Mouse (Mus musculus) ES-E14 (cell line): ENCODE measurements around the gene Samd9l. TPM values are rescaled to one million over a fixed set of nuclear protein-coding genes. Genes with fewer than 3 reads are reported as not detected.
"Not testable (repeated sequence)": the region's sequence is repeated elsewhere in the genome, so short reads cannot be mapped to it uniquely, and the experiment has no call there.

ENCODE experiments used
- DNase-seq: peaks from one replicate; pipeline ENCODE4 v3.0.0-alpha.2; 2013; ENCODE audit warnings: low read depth, low spot score
- H3K27ac ChIP-seq: 2 replicates; pipeline ENCODE4 v1.5.1; 2012; ENCODE audit warnings: low read depth, mild to moderate bottlenecking, low read length, moderate library complexity, mixed read lengths; ENCODE audit not compliant: poor library complexity, insufficient read depth, severe bottlenecking
- H3K36me3 ChIP-seq: 2 replicates; pipeline ENCODE4 v1.6.1; 2012; ENCODE audit warnings: mild to moderate bottlenecking, low read length, moderate library complexity, mixed read lengths; ENCODE audit not compliant: control insufficient read depth, poor library complexity, insufficient read depth, severe bottlenecking
- H3K4me1 ChIP-seq, 2 experiments: fragments of 150-350 bp in 1 of 2; sonication (generic) in 1 of 2; 2 replicates each; pipeline ENCODE4 v1.6.1; 2012; ENCODE audit warnings: low read length in 2 of 2, mild to moderate bottlenecking in 1 of 2, mixed read lengths in 1 of 2; ENCODE audit not compliant: control insufficient read depth in 2 of 2, insufficient read depth in 2 of 2, poor library complexity in 1 of 2
- H3K4me3 ChIP-seq, 2 experiments: fragments of 150-350 bp in 1 of 2; sonication (generic) in 1 of 2; 2 replicates each; pipeline ENCODE4 v1.5.1; 2012; ENCODE audit warnings: low read length in 2 of 2, low read depth in 1 of 2, mild to moderate bottlenecking in 1 of 2, mixed read lengths in 1 of 2; ENCODE audit not compliant: insufficient read depth in 1 of 2, poor library complexity in 1 of 2, severe bottlenecking in 1 of 2
- H3K9ac ChIP-seq: 2 replicates; pipeline ENCODE4 v1.6.1; 2012; ENCODE audit warnings: low read depth, mild to moderate bottlenecking, low read length, mixed read lengths; ENCODE audit not compliant: poor library complexity, insufficient read depth, severe bottlenecking
- H3K9me3 ChIP-seq: fragments of 150-350 bp; sonication (generic); 2 replicates; pipeline ENCODE4 v1.6.1; 2012; ENCODE audit warnings: low read depth, mild to moderate bottlenecking, low read length; ENCODE audit not compliant: control insufficient read depth, insufficient read depth
- CHD2 ChIP-seq: IDR thresholded peaks from 2 replicates; pipeline ENCODE4 v1.6.1; 2014; ENCODE audit warnings: mild to moderate bottlenecking, low read depth, low read length, inconsistent platforms
- HCFC1 ChIP-seq: IDR thresholded peaks from 2 replicates; pipeline ENCODE4 v1.6.1; 2012; ENCODE audit warnings: low read length, inconsistent platforms, borderline replicate concordance; ENCODE audit not compliant: insufficient read depth
- MAFK ChIP-seq: IDR thresholded peaks from 2 replicates; pipeline ENCODE4 v1.6.1; 2014; ENCODE audit warnings: mild to moderate bottlenecking, low read depth, low read length, inconsistent platforms; ENCODE audit not compliant: insufficient read depth
- ZC3H11A ChIP-seq: IDR thresholded peaks from 2 replicates; pipeline ENCODE4 v1.6.1; 2012; ENCODE audit warnings: low read depth, mild to moderate bottlenecking, inconsistent platforms, low read length, borderline replicate concordance
- ZNF384 ChIP-seq: IDR thresholded peaks from 2 replicates; pipeline ENCODE4 v1.6.1; 2012; ENCODE audit warnings: low read depth, low read length, inconsistent platforms
- in situ Hi-C, 2 experiments: fragments of 600-800 bp; cut with MboI; formaldehyde crosslinking; loops; one replicate each; pipeline ENCODE4 v1.15.1; 2025; ENCODE audit warnings: low sequenced_read_pairs in 2 of 2, inconsistent platforms in 1 of 2; ENCODE audit not compliant: unreplicated experiment in 2 of 2
- total RNA-seq: library from RNA; depleted of rRNA; stranded (reverse); fragments of 300-350 nt; gene quantifications from 2 replicates; pipeline ENCODE4 v1.2.3, GENCODE M21; 2012

Gene Samd9l
- total RNA-seq, 1 experiment = 1.6 TPM

GRCm38 (mm10) chr6:3427047-3427446, 27.7 kb upstream of the Samd9l start:
- no peaks in the 10 kb centered on the region for H3K36me3 ChIP-seq
- in situ Hi-C loops = no loop called here
- H3K4me1 ChIP-seq = no peaks in the 10 kb centered on the region
- TF ChIP-seq CHD2 (no peak), MAFK (no peak), ZC3H11A (no peak), HCFC1 (no peak), ZNF384 (0 out of 2 replicates have a peak, but pooled peaks have one; percentile 18)
- H3K9ac ChIP-seq = no peak overlapping the region
- no peak for DNase-seq
- no peak overlapping the region for H3K27ac ChIP-seq
- H3K9me3 ChIP-seq = no peaks in the 10 kb centered on the region
- no peak overlapping the region for H3K4me3 ChIP-seq

- DNase-seq, H3K9ac ChIP-seq, in situ Hi-C loops, H3K4me3 ChIP-seq, H3K4me1 ChIP-seq, H3K36me3 ChIP-seq, H3K9me3 ChIP-seq: not testable (repeated sequence)
- H3K27ac ChIP-seq = peak overlapping the region; percentile 50; the same call in 1 of the 2 replicates
These were observed 26.0 kb upstream of the Samd9l start for GRCm38 (mm10) chr6:3425333-3425732.

- not testable (repeated sequence) for DNase-seq, H3K36me3 ChIP-seq, H3K4me3 ChIP-seq, H3K9ac ChIP-seq, H3K4me1 ChIP-seq, H3K9me3 ChIP-seq
- in situ Hi-C loops = loop anchor here in 1 of 2 experiments (5.0 kb wide), 1 partner anchor 42 kb away; no protein-coding TSS in a partner anchor
- peak overlapping the region; percentile 47; the same call in 1 of the 2 replicates for H3K27ac ChIP-seq
These were observed 25.4 kb upstream of the Samd9l start for GRCm38 (mm10) chr6:3424613-3425277.

DNA sequence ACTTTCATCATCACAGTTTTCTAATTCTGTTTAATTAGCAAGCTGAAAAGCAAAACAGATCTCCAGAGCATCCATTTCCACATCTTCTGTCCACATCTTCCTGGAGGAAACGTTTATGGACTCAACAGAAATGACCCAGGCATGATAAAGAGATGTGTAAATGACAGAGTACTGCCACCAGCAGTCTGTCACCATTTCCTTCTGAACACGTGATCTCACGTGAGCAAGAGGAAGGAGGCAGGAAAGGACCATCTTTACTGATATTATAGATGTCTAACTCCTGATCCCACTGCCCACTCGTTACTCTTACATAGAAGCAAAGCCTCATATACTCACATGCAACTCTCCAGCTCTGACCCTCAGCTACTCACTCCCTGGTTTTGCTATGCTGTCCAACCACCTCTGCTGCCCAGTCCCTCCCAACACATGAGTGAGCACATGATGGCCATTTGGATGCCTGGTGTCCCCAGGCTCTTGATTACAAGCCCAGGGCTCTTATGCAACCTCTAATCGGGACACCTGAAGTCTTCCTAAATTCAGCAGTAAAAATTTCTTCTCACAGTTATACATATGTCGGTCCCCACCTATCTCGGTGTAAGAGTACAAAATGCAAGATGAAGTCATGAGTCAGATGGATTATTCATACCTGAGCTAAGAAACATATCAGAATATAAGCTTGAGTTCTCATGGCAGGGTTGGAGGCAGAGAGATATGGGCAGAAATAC, 2.0 kb downstream of the Samd9l start:
- in situ Hi-C loops = loop anchor here in 1 of 2 experiments (5.0 kb wide), 1 partner anchor 55 kb away; no protein-coding TSS in a partner anchor
- H3K36me3 ChIP-seq, H3K9ac ChIP-seq, DNase-seq, H3K4me1 ChIP-seq, H3K27ac ChIP-seq, H3K4me3 ChIP-seq, H3K9me3 ChIP-seq: not testable (repeated sequence)

- H3K4me3 ChIP-seq, H3K36me3 ChIP-seq, H3K9me3 ChIP-seq, H3K4me1 ChIP-seq, H3K27ac ChIP-seq, H3K9ac ChIP-seq: not testable (repeated sequence)
- peak; percentile 25 for DNase-seq
- in situ Hi-C loops = loop anchor here in 1 of 2 experiments (5.0 kb wide), 1 partner anchor 54 kb away; no protein-coding TSS in a partner anchor
These were observed 3.3 kb downstream of the Samd9l start for GRCm38 (mm10) chr6:3395921-3396611.
